Mouse (Mus musculus): Measurements from ENCODE around the gene Arhgap23. TPM values are rescaled to one million over a fixed set of nuclear protein-coding genes. Genes with fewer than 3 reads are reported as not detected.

The Arhgap23 gene
- total RNA-seq, 2 experiments from 2014 or later: 5.9 to 7.5 TPM

DNA sequence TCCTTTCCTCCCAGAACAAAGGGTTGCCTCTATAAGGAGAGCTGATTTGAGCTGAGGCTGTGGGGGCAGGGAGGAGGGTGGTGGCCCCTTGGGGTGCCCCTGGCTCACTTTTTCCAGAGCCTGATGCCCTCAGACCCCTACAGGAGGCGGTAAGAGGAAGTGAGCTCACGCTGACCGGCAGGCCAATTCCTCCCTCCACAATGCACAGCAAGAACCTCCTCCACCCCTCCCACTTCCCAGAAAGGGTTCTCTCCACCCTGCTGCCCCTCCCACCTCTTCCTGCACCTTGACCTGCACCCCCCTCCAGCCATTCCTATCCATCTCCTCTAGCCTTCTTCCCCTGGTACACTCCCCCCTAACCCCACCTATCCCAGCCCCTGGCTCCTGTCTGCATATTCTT is 3.2 kb upstream of the Arhgap23 start:
- DNase-seq: no peak
- peak overlapping the region; percentile 33; the same call in 1 of the 2 replicates for H3K4me3 ChIP-seq
- TF ChIP-seq CTCF (IDR thresholded peaks at IDR 0.05): no peak
- peak overlapping the region; percentile 68 for H3K27ac ChIP-seq
- intact Hi-C loops (cut with DNase I): no loop called here

GRCm38 (mm10) chr11:97412808-97413347 is 2.5 kb upstream of the Arhgap23 start:
- Histone ChIP-seq H3K27ac (peak overlapping the region; percentile 66), H3K4me3 (peak overlapping the region; percentile 6; the same call in 1 of the 2 replicates)
- no peak for DNase-seq
- intact Hi-C loops (cut with DNase I): no loop called here
- TF ChIP-seq CTCF (IDR thresholded peaks at IDR 0.05): no peak

DNA sequence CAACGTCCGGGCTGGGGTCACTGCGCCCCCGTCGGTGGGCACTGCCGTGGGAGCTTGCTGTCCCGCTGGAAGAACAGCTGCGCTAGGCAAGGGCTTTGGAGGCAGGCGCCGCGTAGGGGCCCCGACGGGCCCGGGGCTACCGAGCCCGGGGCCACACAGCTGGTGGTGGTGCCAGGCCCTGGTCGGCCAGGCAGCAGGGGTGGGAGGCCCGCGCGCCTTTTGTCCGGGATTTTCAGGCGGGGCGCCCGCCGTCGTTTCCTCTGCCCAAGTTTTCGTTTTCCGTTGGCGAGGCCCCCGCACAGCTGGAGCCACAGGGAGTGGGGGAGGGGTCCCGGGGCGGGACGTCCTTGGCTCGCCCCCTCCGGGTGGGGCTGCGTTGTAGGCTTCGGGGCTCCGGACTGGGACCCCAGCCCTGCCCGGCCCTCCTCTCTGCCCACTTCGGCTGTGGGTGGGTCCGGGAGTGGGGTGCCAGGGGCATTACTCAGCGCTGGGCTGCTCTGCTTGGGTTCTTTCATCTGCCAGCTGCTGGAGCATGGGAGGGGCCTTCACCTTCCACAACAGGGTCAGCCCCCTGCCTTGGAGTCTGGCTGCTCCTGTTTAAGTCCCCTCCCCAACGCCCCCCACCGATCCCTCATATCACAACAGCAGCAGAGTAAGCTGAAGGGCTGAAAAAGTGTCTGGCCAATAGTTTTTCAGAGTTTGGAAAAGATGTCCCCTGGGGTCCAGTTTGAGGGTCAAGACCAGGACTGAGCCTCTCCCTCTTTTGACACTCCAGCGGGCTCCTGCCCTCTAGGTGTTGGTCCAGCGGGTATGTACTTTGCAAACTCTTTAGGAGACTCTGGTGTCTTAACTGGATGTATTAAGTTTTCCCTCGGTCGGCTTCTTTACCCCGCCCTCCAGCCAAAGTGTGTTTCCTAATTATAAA is 641 bp downstream of the Arhgap23 start:
- TF ChIP-seq CTCF (IDR thresholded peaks at IDR 0.05): no peak
- DNase-seq: peak; percentile 78
- peak overlapping the region; percentile 94 for H3K4me3 ChIP-seq
- peak overlapping the region; percentile 92 for H3K27ac ChIP-seq
- intact Hi-C loops (cut with DNase I): no loop called here

GRCm38 (mm10) chr11:97416637-97417035 is 1.3 kb downstream of the Arhgap23 start:
- DNase-seq: no peak
- TF ChIP-seq CTCF (IDR thresholded peaks at IDR 0.05): no peak
- intact Hi-C loops (cut with DNase I): no loop called here
- Histone ChIP-seq H3K4me3 (peak overlapping the region; percentile 94), H3K27ac (peak overlapping the region; percentile 92)

- intact Hi-C loops (cut with DNase I): no loop called here
- Histone ChIP-seq H3K4me3 (no peak overlapping the region), H3K27ac (peak overlapping the region; percentile 35; the same call in 1 of the 2 replicates)
- peak; percentile 33 for DNase-seq
- no peak for TF ChIP-seq CTCF (IDR thresholded peaks at IDR 0.05)
Observed at GRCm38 (mm10) chr11:97418834-97419539, 3.7 kb downstream of the Arhgap23 start.

DNA sequence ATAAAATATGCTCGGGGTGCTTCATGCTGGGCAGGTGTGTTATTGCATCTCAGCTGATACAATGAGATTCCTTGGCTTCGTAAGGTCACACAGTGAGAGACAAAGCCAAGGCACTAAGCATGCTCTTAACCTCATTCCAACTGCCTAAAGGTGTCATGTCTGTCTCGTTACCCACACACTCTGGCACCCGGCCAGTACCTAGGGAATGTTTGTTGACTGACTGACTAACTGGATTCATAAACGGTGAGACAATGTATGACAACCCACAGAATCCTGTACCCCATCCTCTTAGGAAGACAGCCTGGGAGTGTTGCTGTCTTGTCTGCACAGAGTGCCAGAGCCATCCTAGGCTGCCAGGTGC is 4.2 kb downstream of the Arhgap23 start:
- Histone ChIP-seq H3K27ac (peak overlapping the region; percentile 35), H3K4me3 (no peak overlapping the region)
- intact Hi-C loops (cut with DNase I): no loop called here
- DNase-seq: peak; percentile 16
- no peak for TF ChIP-seq CTCF (IDR thresholded peaks at IDR 0.05)

- TF ChIP-seq CTCF (IDR thresholded peaks at IDR 0.05): no peak
- Histone ChIP-seq H3K4me3 (no peak overlapping the region), H3K27ac (no peak overlapping the region; the same call in 1 of the 2 replicates)
- no peak for DNase-seq
- intact Hi-C loops (cut with DNase I): no loop called here
Observed at GRCm38 (mm10) chr11:97422507-97422906, 7.2 kb downstream of the Arhgap23 start.

GRCm38 (mm10) chr11:97424092-97424692 is 8.9 kb downstream of the Arhgap23 start:
- H3K27ac ChIP-seq: no peak overlapping the region
- TF ChIP-seq CTCF (IDR thresholded peaks at IDR 0.05): no peak
- no peak overlapping the region for H3K4me3 ChIP-seq
- no peak for DNase-seq
- intact Hi-C loops (cut with DNase I): no loop called here

DNA sequence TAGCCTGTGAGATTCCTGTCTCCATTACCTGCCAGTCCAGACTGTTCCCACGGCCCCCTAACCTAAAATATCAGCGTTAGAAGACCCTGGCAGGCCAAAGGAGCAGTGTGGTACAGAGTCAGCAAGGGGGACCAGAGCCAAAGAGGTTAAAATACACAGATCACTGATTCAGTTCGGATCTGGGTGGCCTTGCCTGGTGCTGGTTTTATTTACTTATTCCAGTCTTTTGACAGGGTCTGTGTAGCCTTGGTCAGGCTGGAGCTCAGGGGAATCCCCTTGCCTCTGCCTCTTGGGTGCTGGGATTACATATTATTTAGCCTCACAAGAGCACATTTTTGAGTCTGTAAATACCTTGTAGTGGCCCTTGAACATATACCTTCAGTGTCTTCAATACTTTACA is 9.5 kb downstream of the Arhgap23 start:
- Histone ChIP-seq H3K27ac (0 out of 2 replicates have a peak overlapping the region, but pooled peaks have one; percentile 8), H3K4me3 (no peak overlapping the region)
- TF ChIP-seq CTCF (IDR thresholded peaks at IDR 0.05): no peak
- intact Hi-C loops (cut with DNase I): no loop called here
- DNase-seq: no peak

DNA sequence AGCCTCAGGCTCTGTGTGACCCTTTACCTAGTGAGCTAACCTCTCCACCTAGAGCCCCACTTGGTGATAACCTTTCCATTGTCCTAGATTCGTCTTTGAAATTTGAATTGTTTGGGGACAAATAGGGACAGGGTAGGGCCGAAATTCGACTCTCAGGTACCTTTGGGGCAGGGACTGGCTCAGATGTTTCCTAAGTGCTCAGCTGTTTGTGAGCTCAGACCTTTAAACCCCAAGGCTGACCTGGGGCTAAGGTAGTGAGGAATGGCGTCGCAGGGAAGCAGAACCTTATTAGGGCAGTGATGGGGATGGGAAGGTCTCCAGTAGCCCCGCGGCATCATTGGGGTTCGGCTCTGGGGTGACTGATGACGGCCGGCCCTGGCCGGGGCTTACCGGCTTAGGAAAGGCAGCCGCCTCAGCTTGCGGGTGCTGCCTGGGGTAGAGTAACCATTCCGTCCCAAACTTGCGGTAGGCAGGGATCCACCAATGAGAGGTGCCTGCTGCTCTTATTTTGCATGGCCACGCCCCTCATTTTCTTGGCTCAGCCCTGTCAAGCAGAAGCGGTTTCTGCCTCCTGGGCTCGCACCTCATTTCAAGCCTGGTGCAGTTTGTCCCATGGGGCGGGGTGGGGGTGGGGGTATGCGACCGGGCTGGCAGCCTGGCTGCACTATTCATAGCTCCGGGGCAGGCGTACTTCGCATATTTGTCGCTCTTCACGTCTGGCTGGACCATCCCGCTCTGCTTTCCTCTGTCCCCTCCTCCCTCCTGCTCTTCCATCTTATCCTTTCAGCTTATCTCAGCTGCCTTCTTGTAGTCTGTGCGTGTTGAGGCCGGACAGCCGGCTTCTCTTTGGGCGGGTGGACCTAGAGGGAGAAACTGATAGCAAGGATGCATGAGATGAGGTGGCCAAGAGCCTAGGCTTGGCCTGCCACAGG is 12.7 kb downstream of the Arhgap23 start:
- peak; percentile 90 for DNase-seq
- peak overlapping the region; percentile 73 for H3K4me3 ChIP-seq
- H3K27ac ChIP-seq: peak overlapping the region; percentile 80
- TF ChIP-seq CTCF (IDR thresholded peaks at IDR 0.05): no peak
- intact Hi-C loops (cut with DNase I): no loop called here

- intact Hi-C loops (cut with DNase I): no loop called here
- DNase-seq: no peak
Observed at GRCm38 (mm10) chr11:97428726-97429077, 13.4 kb downstream of the Arhgap23 start.

More at GRCm38 (mm10) chr11:97428726-97429077, 13.4 kb downstream of the Arhgap23 start:
- Histone ChIP-seq H3K4me3 (peak overlapping the region; percentile 73), H3K27ac (peak overlapping the region; percentile 80)
- TF ChIP-seq CTCF (IDR thresholded peaks at IDR 0.05): no peak
